Mouse (Mus musculus): ENCODE results near the gene Syt12. TPM values are rescaled to one million over a fixed set of nuclear protein-coding genes. Genes with fewer than 3 reads are reported as not detected.
A peak's percentile ranks its signal among the peaks of the same experiment; 100 is the strongest.

The Syt12 gene
- total RNA-seq, 2 experiments from 2014 or later, result 0.47 to 2.7 TPM

GRCm38 (mm10) chr19:4419711-4420110 is 57.5 kb downstream of the Syt12 start:
- DNase-seq, result no peak
- intact Hi-C loops (cut with DNase I), result loop anchor here (5.0 kb wide), 1 partner anchor 162 kb away; no protein-coding TSS in a partner anchor

GRCm38 (mm10) chr19:4417713-4418112 is 59.5 kb downstream of the Syt12 start:
- intact Hi-C loops (cut with DNase I), result loop anchor here (2.0 to 5.0 kb wide), 2 partner anchors 79 to 160 kb away; no protein-coding TSS in a partner anchor
- DNase-seq, result no peak

GRCm38 (mm10) chr19:4417183-4417582 is 60.1 kb downstream of the Syt12 start:
- intact Hi-C loops (cut with DNase I), result loop anchor here (2.0 to 5.0 kb wide), 2 partner anchors 78 to 160 kb away; no protein-coding TSS in a partner anchor
- DNase-seq, result peak; percentile 79 to 86

DNA sequence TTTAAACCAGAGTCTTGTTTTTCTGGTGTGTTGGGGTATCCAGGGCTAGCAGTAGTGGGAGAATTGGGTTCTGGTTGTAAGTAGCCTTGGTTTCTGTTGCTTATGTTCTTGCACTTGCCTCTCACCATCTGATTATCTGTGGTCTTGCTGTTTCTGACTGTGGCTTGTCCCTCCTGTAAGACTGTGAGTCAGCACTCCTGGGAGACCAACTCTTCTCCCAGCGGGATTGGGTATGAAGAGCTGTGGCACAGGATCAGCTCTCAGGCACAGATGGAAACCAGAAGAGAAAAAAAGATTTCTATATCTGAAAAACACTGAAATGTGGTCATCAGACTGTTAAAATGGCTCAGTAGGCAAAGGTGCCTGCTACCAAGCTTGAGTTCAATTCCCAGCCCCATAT is 62.6 kb downstream of the Syt12 start:
- DNase-seq, result no peak
- intact Hi-C loops (cut with DNase I), result loop anchor here (5.0 kb wide), 1 partner anchor 157 kb away; no protein-coding TSS in a partner anchor

DNA sequence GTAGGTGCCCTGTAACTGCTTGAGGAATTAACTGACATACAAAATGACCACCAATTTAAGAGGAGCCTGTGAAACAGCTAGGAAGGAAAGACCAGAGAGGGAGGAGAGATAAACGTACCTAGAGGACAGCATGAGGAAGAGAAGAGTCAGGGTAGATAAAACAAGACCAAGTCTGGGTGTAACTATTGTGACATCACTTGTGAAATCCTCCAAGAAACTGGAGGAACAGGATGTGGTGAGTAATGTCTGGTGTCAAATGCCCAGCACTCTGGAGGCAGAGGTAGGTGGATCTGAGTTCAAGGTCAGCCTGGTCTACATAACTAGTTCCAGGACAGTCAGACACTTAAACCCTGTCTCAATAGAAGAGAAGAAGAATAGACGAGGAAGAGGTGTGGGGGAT is 68.2 kb downstream of the Syt12 start:
- no peak for DNase-seq
- intact Hi-C loops (cut with DNase I), result no loop called here

DNA sequence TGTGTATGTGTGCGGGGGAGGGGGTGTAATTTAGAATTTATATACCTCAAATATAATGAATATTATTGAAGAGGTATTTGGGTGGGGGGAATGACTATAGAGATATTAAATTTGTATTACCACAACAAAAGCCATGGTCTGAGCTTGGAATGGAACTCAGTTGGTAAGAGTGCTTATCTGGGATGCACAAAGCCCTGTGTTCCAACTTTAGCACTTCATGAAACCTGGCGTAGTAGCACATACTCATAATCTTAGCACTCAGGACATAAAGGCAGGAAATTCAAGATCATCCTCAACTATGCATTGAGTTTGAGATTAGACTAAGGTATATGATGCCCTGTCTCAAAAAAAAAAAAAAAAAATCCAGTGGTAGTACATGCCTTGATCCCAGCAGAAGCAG is 72.4 kb downstream of the Syt12 start:
- DNase-seq, result no peak
- intact Hi-C loops (cut with DNase I), result no loop called here

GRCm38 (mm10) chr19:4398959-4399358 is 78.3 kb downstream of the Syt12 start:
- intact Hi-C loops (cut with DNase I), result loop anchor here (5.0 kb wide), 1 partner anchor 62 kb away; no protein-coding TSS in a partner anchor
- no peak for DNase-seq

DNA sequence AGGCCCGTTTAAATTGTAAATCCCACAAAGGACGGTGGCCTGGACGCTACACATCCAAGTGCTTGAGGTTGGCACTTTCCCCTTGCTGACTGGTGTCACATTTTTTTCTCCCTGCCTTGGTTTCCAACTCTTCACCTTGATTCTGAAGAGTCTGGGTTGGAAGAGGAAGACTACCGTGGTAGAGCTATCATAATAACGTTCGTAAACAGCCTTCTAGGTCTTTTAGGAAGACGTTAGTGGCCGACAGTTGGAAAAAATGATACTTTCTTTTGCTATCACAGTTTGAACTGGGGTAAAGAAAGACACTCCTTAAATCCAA is 78.7 kb downstream of the Syt12 start:
- DNase-seq, result no peak
- intact Hi-C loops (cut with DNase I), result loop anchor here (5.0 kb wide), 1 partner anchor 61 kb away; no protein-coding TSS in a partner anchor

GRCm38 (mm10) chr19:4397798-4398629 is 79.2 kb downstream of the Syt12 start, which contains the start of gene Kdm2a:
Kdm2a (minus strand) TSS chr19:4398285.
- DNase-seq, result peak; percentile 72 to 73
- intact Hi-C loops (cut with DNase I), result loop anchor here (5.0 kb wide), 1 partner anchor 61 kb away; no protein-coding TSS in a partner anchor

- intact Hi-C loops (cut with DNase I), result loop anchor here (5.0 kb wide), 1 partner anchor 60 kb away; no protein-coding TSS in a partner anchor
- peak; percentile 95 to 97 for DNase-seq
These were observed 80.0 kb downstream of the Syt12 start for GRCm38 (mm10) chr19:4396998-4397797.

DNA sequence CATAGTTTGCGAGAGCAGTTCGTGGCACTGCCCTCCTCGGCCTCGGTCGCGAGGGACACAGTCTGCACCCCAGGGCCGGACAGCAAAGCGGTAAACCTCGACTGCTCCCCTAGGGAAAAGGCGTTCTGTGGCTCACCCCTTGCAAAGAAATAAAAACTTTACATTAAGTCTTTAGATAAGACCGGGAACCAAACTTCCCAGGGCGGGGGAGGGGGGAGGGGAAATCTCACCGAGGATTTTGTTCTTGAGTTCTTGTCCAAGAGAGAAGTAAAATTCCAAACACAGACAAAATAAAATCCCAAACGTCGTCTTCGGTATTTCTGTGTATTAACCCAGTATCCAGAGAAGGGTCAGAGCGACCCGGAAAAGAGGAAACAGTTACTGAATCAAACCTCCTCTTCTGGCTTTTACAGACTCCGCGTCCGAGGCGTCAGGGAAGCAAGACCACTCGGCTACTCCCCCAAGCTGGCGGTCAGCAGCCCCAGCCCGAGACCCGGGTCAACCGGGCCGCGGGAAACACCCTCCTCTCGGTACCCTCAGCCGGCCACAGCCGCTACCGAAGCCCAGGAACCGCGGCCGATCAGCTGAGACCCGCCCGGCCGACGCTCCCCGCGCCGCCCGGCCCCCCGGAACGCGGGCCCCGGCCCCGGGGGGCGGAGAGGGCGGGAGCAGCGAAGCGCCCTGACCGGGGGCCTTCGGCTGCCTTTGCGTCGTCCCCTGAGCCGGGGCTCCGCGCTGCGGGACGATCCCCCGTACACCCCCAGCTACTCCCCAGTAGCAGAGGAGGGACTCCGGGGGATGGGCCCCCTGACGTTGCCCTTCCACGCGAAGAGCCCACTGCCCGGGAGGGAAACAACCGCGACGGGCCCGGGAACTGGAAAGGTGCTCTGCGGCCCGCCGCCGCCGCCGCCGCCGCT is 80.9 kb downstream of the Syt12 start:
- intact Hi-C loops (cut with DNase I), result loop anchor here (5.0 kb wide), 1 partner anchor 59 kb away; no protein-coding TSS in a partner anchor
- DNase-seq, result peak; percentile 46 to 50

Other genes starting within 250 kb of the Syt12 start
- 10 to 100 TPM; 10.7 to 13.5 TPM for gene Pold4, start 245.5 kb downstream of the Syt12 start, total RNA-seq (2021)
- gene Ssh3, start 208.3 kb downstream of the Syt12 start, total RNA-seq (2021), result 10 to 100 TPM in 1 of 2 experiments, 1 to 10 TPM in 1; 10.0 to 12.0 TPM
- gene Ankrd13d, start 194.3 kb downstream of the Syt12 start, total RNA-seq (2021), result 1 to 10 TPM in 1 of 2 experiments, under 1 TPM in 1; 0.98 to 1.5 TPM
- 10 to 100 TPM; 51.4 to 57.2 TPM for gene Grk2, start 171.2 kb downstream of the Syt12 start, total RNA-seq (2021)
- 10 to 100 TPM; 50.4 to 54.4 TPM for gene Kdm2a, start 79.2 kb downstream of the Syt12 start, total RNA-seq (2021)
- gene Rhod, start 38.0 kb downstream of the Syt12 start, total RNA-seq (2021), result 10 to 100 TPM in 1 of 2 experiments, 1 to 10 TPM in 1; 8.5 to 10.6 TPM
- 1 to 10 TPM in 1 of 2 experiments, under 1 TPM in 1; 0.30 to 1.0 TPM for gene 2010003K11Rik, start 21.1 kb upstream of the Syt12 start, total RNA-seq (2021)
- gene Pcx, start 33.0 kb upstream of the Syt12 start, total RNA-seq (2021), result 10 to 100 TPM in 1 of 2 experiments, 1 to 10 TPM in 1; 7.1 to 22.9 TPM
- gene Lrfn4, start 138.2 kb upstream of the Syt12 start, total RNA-seq (2021), result 10 to 100 TPM; 12.6 to 16.0 TPM
- 10 to 100 TPM; 14.9 to 16.2 TPM for gene Rce1, start 148.2 kb upstream of the Syt12 start, total RNA-seq (2021)
- gene Gm960, start 221.2 kb upstream of the Syt12 start, total RNA-seq (2021), result not detected
- gene Sptbn2, start 233.7 kb upstream of the Syt12 start, total RNA-seq (2021), result under 1 TPM; 0.35 to 0.65 TPM

Measured in heart, postnatal 10 days (tissue).